8 mouse cellular contexts compared by ENCODE assay signal in the genomic region with DNA sequence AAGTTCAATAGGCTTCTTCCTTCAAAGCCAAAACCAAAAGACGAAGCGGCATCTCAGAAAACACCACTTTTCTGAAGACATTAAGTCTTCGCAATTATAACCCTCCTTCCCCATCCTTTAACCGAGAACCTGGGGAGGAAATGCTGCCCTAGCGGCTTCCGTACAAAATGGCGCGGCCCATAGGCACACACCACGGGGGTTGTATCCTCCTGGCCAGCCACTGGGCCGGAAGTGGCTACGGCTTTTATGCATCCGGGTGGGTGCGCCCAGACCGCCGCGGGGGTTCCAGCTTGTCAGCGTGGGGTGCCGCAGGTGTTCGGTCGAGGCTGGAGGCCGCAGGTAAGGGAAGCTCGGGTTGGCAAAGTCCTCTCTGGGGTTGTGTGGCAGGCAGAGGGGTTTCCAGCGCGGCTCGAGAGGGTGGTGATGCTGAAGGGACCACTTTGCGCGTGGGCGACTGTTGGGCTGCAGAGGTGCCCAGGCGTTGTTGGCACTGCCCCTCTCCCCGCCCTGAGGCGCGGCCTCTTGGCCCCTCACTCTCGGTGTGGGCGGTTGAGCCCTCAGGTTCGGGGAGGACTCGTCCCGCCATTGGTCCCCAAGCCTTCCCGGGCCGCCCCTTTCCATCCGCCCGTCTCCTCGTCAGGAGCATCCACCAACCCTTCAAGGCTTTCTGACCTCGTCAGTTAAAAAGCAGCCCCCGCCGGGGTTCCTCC. TPM values are rescaled to one million over a fixed set of nuclear protein-coding genes. Genes with fewer than 3 reads are reported as not detected.
DNase-seq lines count a peak whose midpoint lies in the region; ATAC-seq and TF ChIP-seq lines count a peak whose summit lies in the region.

A gene (plus strand): TSS at position 154 of the 710 bp plus-strand sequence.

- DNase-seq in gastrocnemius, adult 8-10 months (ENCODE audit: low spot score in 2 of 2): peak; percentile 82 to 90
- DNase-seq in hindlimb bud, embryonic 11.5 days (ENCODE audit: extremely low spot score, low read depth, low spot score): peak; percentile 37
- peak; percentile 78 to 90 for DNase-seq in left cerebral cortex, adult 8-10 months (ENCODE audit: low spot score in 2 of 2)
- DNase-seq in right cerebral cortex, postnatal 10 days (ENCODE audit: low spot score in 2 of 2): peak; percentile 95
- DNase-seq in urinary bladder, postnatal 25 days (ENCODE audit: low spot score): peak; percentile 90

- peak within 1 kb of the TSS; percentile 96 for H3K4me3 ChIP-seq in cortical plate, adult 2 months (ENCODE audit: insufficient read depth, low read length)
- H3K4me3 ChIP-seq in megakaryocyte, embryonic 14.5 days (replicated peaks): peak within 1 kb of the TSS; percentile 99

- H3K4me1 ChIP-seq in cortical plate, adult 2 months (ENCODE audit: control insufficient read depth, insufficient read depth, low read length): peaks cover 2% of the 10 kb centered on the region; the same call in 1 of the 2 replicates
- H3K4me1 ChIP-seq in megakaryocyte, embryonic 14.5 days: peaks cover 21% of the 10 kb centered on the region

- H3K27me3 ChIP-seq in megakaryocyte, embryonic 14.5 days (replicated peaks): peaks cover 3% of the 10 kb centered on the region

- no peak for TF ChIP-seq CTCF in cortical plate, adult 2 months (IDR thresholded peaks at IDR 0.05; ENCODE audit: extremely low read depth, insufficient read depth, low read length)

- peak within 1 kb of the TSS; percentile 92 for H3K27ac ChIP-seq in cortical plate, adult 2 months (ENCODE audit: insufficient read depth, low read length)

- peak; percentile 93 for ATAC-seq in activated CD4-positive, CD25-positive, alpha-beta regulatory T cell, adult 4 months

- no peak for TF ChIP-seq POLR2A in cortical plate, adult 2 months (IDR thresholded peaks at IDR 0.05; ENCODE audit: extremely low read depth, insufficient read depth, low read length)

- no peaks in the 10 kb centered on the region for H3K36me3 ChIP-seq in megakaryocyte, embryonic 14.5 days (replicated peaks; ENCODE audit: low read length)

- H3K9me3 ChIP-seq in megakaryocyte, embryonic 14.5 days: peaks cover 9% of the 10 kb centered on the region

RNA-seq across cellular contexts. Expression of the gene that starts here (rescaled TPM):
- polyA plus RNA-seq in activated CD4-positive, CD25-positive, alpha-beta regulatory T cell, adult 4 months (2017; shearing (Covaris generic)): 10 to 100 TPM; 17.3 to 20.2 TPM
- 128 and 146 TPM in 2 replicates for polyA plus RNA-seq in cortical plate, adult 2 months (2012; rRNA removed)
- 10 to 100 TPM; 30.6 to 39.1 (median 34.5) TPM for total RNA-seq in gastrocnemius, adult 8-10 months (2022)
- total RNA-seq in left cerebral cortex, adult 8-10 months (2022): 10 to 100 TPM; 89.9 to 97.8 (median 94.5) TPM
- polyA plus RNA-seq in megakaryocyte, embryonic 14.5 days (2012; ENCODE audit: insufficient read depth, low replicate concordance): 1.4 TPM in 1 of 2 replicates, not detected in the other

Comparison
In these comparisons a context has a peak if more than half of its experiments do, and no peak if none do; other contexts are left out.
1. Peak in every context shown above with its lines: DNase-seq, ATAC-seq, H3K4me3 ChIP-seq and H3K27ac ChIP-seq.
2. DNase-seq: peak in every context shown above with its lines; median percentile 95 in right cerebral cortex, postnatal 10 days; 90 in urinary bladder, postnatal 25 days; 86 in gastrocnemius, adult 8-10 months; 84 in left cerebral cortex, adult 8-10 months; 37 in hindlimb bud, embryonic 11.5 days.